In genomic region chr9:116337446-116338010, GRCm38 (mm10) we compare ENCODE assay signal across 17 mouse cellular contexts.
A peak's percentile ranks its signal among the peaks of the same experiment; 100 is the strongest.
DNase-seq lines count a peak whose midpoint lies in the region; ATAC-seq and TF ChIP-seq lines count a peak whose summit lies in the region.
"Had no signal": no experiment of that assay in that cellular context is flagged by ENCODE, and none has a peak within 500 bp of the region (broad histone marks: within the 10 kb centered on the region; RNA-seq: fewer than 3 reads in every experiment).

No protein-coding gene starts in this region.

- WGBS in kidney, embryonic 16.5 days: 88% methylated on average over 8 of the region's 8 CpGs
- 89% methylated on average over 8 of the region's 8 CpGs for WGBS in intestine, embryonic 15.5 days
- 90% methylated on average over 8 of the region's 8 CpGs for WGBS in kidney, adult 2 months

- 0 out of 2 replicates have a peak overlapping the region, but pooled peaks have one; percentile 0 for H3K27ac ChIP-seq in kidney, embryonic 16.5 days (ENCODE audit: low read length)
- H3K27ac ChIP-seq in intestine, embryonic 15.5 days: no peak overlapping the region
- H3K27ac ChIP-seq in kidney, adult 2 months (ENCODE audit: insufficient read depth, low read depth, low read length): no peak overlapping the region
- H3K27ac ChIP-seq: forebrain, embryonic 13.5 days; layer of hippocampus, adult 2 months; limb, embryonic 15.5 days; midbrain, embryonic 12.5 days had no signal

- no peak for TF ChIP-seq CTCF in kidney, adult 2 months (conservative IDR thresholded peaks at IDR 0.05; ENCODE audit: insufficient read depth, insufficient read length, low read depth, low read length)

- H3K4me2 ChIP-seq in kidney, embryonic 16.5 days (replicated peaks; ENCODE audit: low read depth, low read length): no peak overlapping the region
- no peak overlapping the region for H3K4me2 ChIP-seq in intestine, embryonic 15.5 days (replicated peaks)
- H3K4me2 ChIP-seq: forebrain, embryonic 13.5 days; limb, embryonic 15.5 days; midbrain, embryonic 12.5 days had no signal

- no peaks in the 10 kb centered on the region for H3K36me3 ChIP-seq in kidney, embryonic 16.5 days (ENCODE audit: insufficient read depth, low read length)
- no peaks in the 10 kb centered on the region for H3K36me3 ChIP-seq in intestine, embryonic 15.5 days
- H3K36me3 ChIP-seq in kidney, adult 2 months (ENCODE audit: control insufficient read depth, insufficient read depth, low read length): no peaks in the 10 kb centered on the region
- H3K36me3 ChIP-seq: limb, embryonic 15.5 days; midbrain, embryonic 12.5 days had no signal

- no peak for TF ChIP-seq POLR2A in kidney, adult 2 months (IDR thresholded peaks at IDR 0.05; ENCODE audit: low read depth, low read length)

- no peak for DNase-seq in kidney, adult 11 months
- DNase-seq in induced T-regulatory cell, adult 2 months (ENCODE audit: low read depth): peak; percentile 43
- DNase-seq in thymus, postnatal 36 days: peak; percentile 33 to 52
- no peak for DNase-seq in kidney, adult 2 months
- DNase-seq: adrenal gland, postnatal 25 days; cerebellum, adult 9-10 months; heart, postnatal 14 days; lung, postnatal 14 days had no signal

- H3K27me3 ChIP-seq in kidney, embryonic 16.5 days (ENCODE audit: insufficient read depth, low read length): no peaks in the 10 kb centered on the region
- H3K27me3 ChIP-seq in intestine, embryonic 15.5 days (replicated peaks): no peaks in the 10 kb centered on the region
- H3K27me3 ChIP-seq in kidney, adult 2 months (replicated peaks; ENCODE audit: control insufficient read depth, insufficient read depth, low read length): no peaks in the 10 kb centered on the region
- H3K27me3 ChIP-seq: forebrain, embryonic 13.5 days; limb, embryonic 15.5 days; midbrain, embryonic 12.5 days had no signal

- H3K9me3 ChIP-seq in kidney, embryonic 16.5 days (ENCODE audit: low read length): peaks cover 3% of the 10 kb centered on the region; the same call in 1 of the 2 replicates
- H3K9me3 ChIP-seq in intestine, embryonic 15.5 days: no peaks in the 10 kb centered on the region
- H3K9me3 ChIP-seq: forebrain, embryonic 13.5 days; limb, embryonic 15.5 days; midbrain, embryonic 12.5 days had no signal

- ATAC-seq in kidney, embryonic 16.5 days (ENCODE audit: low FRiP score, low TSS enrichment): no peak
- peak; percentile 69 for ATAC-seq in megakaryocyte-erythroid progenitor cell, adult 5-6 weeks (replicated peaks; ENCODE audit: low FRiP score, low TSS enrichment, poor library complexity, severe bottlenecking)
- ATAC-seq in intestine, embryonic 15.5 days: no peak
- ATAC-seq: forebrain, embryonic 13.5 days; hindbrain, embryonic 16.5 days had no signal

- 0 out of 2 replicates have a peak, but pooled peaks cover under 1% of the 10 kb centered on the region for H3K4me1 ChIP-seq in kidney, embryonic 16.5 days (ENCODE audit: insufficient read depth, low read length)
- H3K4me1 ChIP-seq in intestine, embryonic 15.5 days (replicated peaks): no peaks in the 10 kb centered on the region
- peaks cover 3% of the 10 kb centered on the region; the same call in 1 of the 2 replicates for H3K4me1 ChIP-seq in kidney, adult 2 months (ENCODE audit: control insufficient read depth, insufficient read depth, low read length)
- H3K4me1 ChIP-seq: forebrain, embryonic 13.5 days; limb, embryonic 15.5 days; midbrain, embryonic 12.5 days had no signal

- no peak overlapping the region for H3K4me3 ChIP-seq in kidney, embryonic 16.5 days (ENCODE audit: low read length)
- no peak overlapping the region for H3K4me3 ChIP-seq in intestine, embryonic 15.5 days (replicated peaks)
- no peak overlapping the region for H3K4me3 ChIP-seq in kidney, adult 2 months (ENCODE audit: insufficient read depth, low read depth, low read length)
- H3K4me3 ChIP-seq: forebrain, embryonic 13.5 days; layer of hippocampus, adult 2 months; limb, embryonic 15.5 days; midbrain, embryonic 12.5 days; myocyte had no signal

- no peak overlapping the region for H3K9ac ChIP-seq in kidney, embryonic 16.5 days (replicated peaks; ENCODE audit: low read length)
- H3K9ac ChIP-seq in intestine, embryonic 15.5 days: no peak overlapping the region
- H3K9ac ChIP-seq: forebrain, embryonic 13.5 days; limb, embryonic 15.5 days; midbrain, embryonic 12.5 days had no signal

Comparison
In these comparisons a context has a peak if more than half of its experiments do, and no peak if none do; other contexts are left out.
1. DNase-seq: peak in induced T-regulatory cell, adult 2 months (single experiment) and thymus, postnatal 36 days (2 of 2); none in kidney, adult 11 months (single experiment) and kidney, adult 2 months (single experiment).